Mouse (Mus musculus) MEL (cell line): ENCODE data around the gene Aoc1. TPM values are rescaled to one million over a fixed set of nuclear protein-coding genes. Genes with fewer than 3 reads are reported as not detected.

Experiments used
- DNase-seq: peaks from one replicate; pipeline ENCODE4 v3.0.0; 2011; ENCODE audit warnings: low read depth, low spot score
- H3K27ac ChIP-seq: 2 replicates; pipeline ENCODE4 v1.5.1; 2012; ENCODE audit warnings: low read depth, mild to moderate bottlenecking, control low read depth, low read length, moderate library complexity; ENCODE audit not compliant: control insufficient read depth
- H3K27me3 ChIP-seq, 2 experiments: fragments of 150-350 bp in 1 of 2; sonication (generic) in 1 of 2; 2 replicates each; pipeline ENCODE4 v1.6.1; 2012; ENCODE audit warnings: low read length in 2 of 2, mild to moderate bottlenecking in 2 of 2, improper control_type of control experiment in 1 of 2, moderate library complexity in 1 of 2; ENCODE audit not compliant: insufficient read depth in 2 of 2, control insufficient read depth in 1 of 2
- H3K36me3 ChIP-seq, 2 experiments: 2 replicates each; pipeline ENCODE4 v1.6.1; 2012 to 2014; ENCODE audit warnings: low read length in 2 of 2, improper control_type of control experiment in 1 of 2, inconsistent platforms in 1 of 2, mild to moderate bottlenecking in 1 of 2; ENCODE audit not compliant: insufficient read depth in 2 of 2, control insufficient read depth in 1 of 2
- H3K4me1 ChIP-seq, 2 experiments: fragments of 150-350 bp in 1 of 2; sonication (generic) in 1 of 2; 2 replicates each; pipeline ENCODE4 v1.6.1; 2012; ENCODE audit warnings: low read length in 2 of 2, improper control_type of control experiment in 1 of 2, mild to moderate bottlenecking in 1 of 2; ENCODE audit not compliant: insufficient read depth in 2 of 2, control insufficient read depth in 1 of 2
- H3K4me3 ChIP-seq, 2 experiments: fragments of 150-350 bp in 1 of 2; sonication (generic) in 1 of 2; 2 replicates each; pipeline ENCODE4 v1.5.1; 2012; ENCODE audit warnings: low read depth in 2 of 2, low read length in 2 of 2, mild to moderate bottlenecking in 2 of 2, moderate library complexity in 2 of 2, control low read depth in 1 of 2, improper control_type of control experiment in 1 of 2; ENCODE audit not compliant: control insufficient read depth in 1 of 2, insufficient read depth in 1 of 2
- H3K79me2 ChIP-seq: 2 replicates; pipeline ENCODE4 v1.6.1; 2012; ENCODE audit warnings: mild to moderate bottlenecking, low read length, moderate library complexity; ENCODE audit not compliant: control insufficient read depth, poor library complexity, insufficient read depth
- H3K9ac ChIP-seq: 2 replicates; pipeline ENCODE4 v1.6.1; 2012; ENCODE audit warnings: low read depth, mild to moderate bottlenecking, control low read depth, low read length, moderate library complexity; ENCODE audit not compliant: control insufficient read depth, poor library complexity, severe bottlenecking
- H3K9me3 ChIP-seq: fragments of 150-350 bp; sonication (generic); replicated peaks from 2 replicates; pipeline ENCODE4 v1.6.1; 2012; ENCODE audit warnings: mild to moderate bottlenecking, low read length, improper control_type of control experiment, moderate library complexity; ENCODE audit not compliant: insufficient read depth
- CHD1 ChIP-seq: IDR thresholded peaks from 2 replicates; pipeline ENCODE4 v1.6.1; 2012; ENCODE audit warnings: low read depth, mild to moderate bottlenecking, inconsistent platforms, low read length, improper control_type of control experiment
- CHD2 ChIP-seq: IDR thresholded peaks from 2 replicates; pipeline ENCODE4 v1.6.1; 2011; ENCODE audit warnings: low read length, improper control_type of control experiment
- CTCF ChIP-seq, 3 experiments: IDR thresholded peaks in 2 of 3; conservative IDR thresholded peaks in 1 of 3; 2 replicates each; pipeline ENCODE4 v1.5.1; 2011 to 2012; ENCODE audit warnings: low read length in 3 of 3, low read depth in 2 of 3, mild to moderate bottlenecking in 2 of 3, improper control_type of control experiment in 1 of 3, inconsistent platforms in 1 of 3, mixed read lengths in 1 of 3, moderate library complexity in 1 of 3; ENCODE audit not compliant: control insufficient read depth in 1 of 3, insufficient read depth in 1 of 3, poor library complexity in 1 of 3, severe bottlenecking in 1 of 3
- EP300 ChIP-seq, 2 experiments: IDR thresholded peaks; 2 replicates each; pipeline ENCODE4 v1.6.1; 2011; ENCODE audit warnings: improper control_type of control experiment in 2 of 2, low read length in 2 of 2, low read depth in 1 of 2, mild to moderate bottlenecking in 1 of 2
- GATA1 ChIP-seq: IDR thresholded peaks from 2 replicates; pipeline ENCODE4 v1.6.1; 2011; ENCODE audit warnings: low read depth, low read length, improper control_type of control experiment
- HCFC1 ChIP-seq: IDR thresholded peaks from 2 replicates; pipeline ENCODE4 v1.6.1; 2012; ENCODE audit warnings: low read depth, mild to moderate bottlenecking, inconsistent platforms, low read length, improper control_type of control experiment, moderate library complexity
- MYC ChIP-seq: IDR thresholded peaks from 2 replicates; pipeline ENCODE4 v1.6.1; 2011; ENCODE audit warnings: low read depth, mild to moderate bottlenecking, low read length, improper control_type of control experiment, moderate library complexity
- NRF1 ChIP-seq: IDR thresholded peaks from 2 replicates; pipeline ENCODE4 v1.6.1; 2014; ENCODE audit warnings: low read depth, mild to moderate bottlenecking, inconsistent platforms, low read length, improper control_type of control experiment, moderate library complexity; ENCODE audit not compliant: poor library complexity, insufficient read depth, severe bottlenecking
- POLR2AphosphoS5 ChIP-seq: IDR thresholded peaks from 2 replicates; pipeline ENCODE4 v1.6.1; 2012; ENCODE audit warnings: low read depth, borderline replicate concordance, mild to moderate bottlenecking, inconsistent platforms, low read length, moderate library complexity, mixed read lengths
- RCOR1 ChIP-seq: IDR thresholded peaks from 2 replicates; pipeline ENCODE4 v1.6.1; 2012; ENCODE audit warnings: low read depth, mild to moderate bottlenecking, inconsistent platforms, low read length, improper control_type of control experiment
- TBP ChIP-seq: IDR thresholded peaks from 2 replicates; pipeline ENCODE4 v1.8.0; 2011; ENCODE audit warnings: low read depth, low read length, improper control_type of control experiment
- ZNF384 ChIP-seq: IDR thresholded peaks from 2 replicates; pipeline ENCODE4 v1.6.1; 2012; ENCODE audit warnings: low read depth, mild to moderate bottlenecking, inconsistent platforms, low read length, improper control_type of control experiment
- polyA plus RNA-seq, 2 experiments: library from polyadenylated mRNA; stranded (reverse) in 1 of 2; unstranded in 1 of 2; fragments of >175 nt in 1 of 2; fragments of >200 nt in 1 of 2; gene quantifications; 2 replicates each; pipeline versions ENCODE4 v1.2.1 to v1.2.4; 2012; ENCODE audit warnings: low replicate concordance in 2 of 2, low read depth in 1 of 2; ENCODE audit not compliant: insufficient read length in 2 of 2, insufficient read depth in 1 of 2, missing spikeins in 1 of 2
- total RNA-seq: library from RNA; depleted of rRNA; stranded (reverse); fragments of 300-350 nt; gene quantifications from 2 replicates; pipeline ENCODE4 v1.2.3, GENCODE M21; 2012

Aoc1 gene
- total and polyA plus RNA-seq, 3 experiments: not detected

- H3K27me3 ChIP-seq: no peaks in the 10 kb centered on the region
- no peak overlapping the region for H3K27ac ChIP-seq
- no peaks in the 10 kb centered on the region for H3K36me3 ChIP-seq
- no peak for TF ChIP-seq POLR2AphosphoS5
- TF ChIP-seq RCOR1: no peak
- TF ChIP-seq CTCF (IDR thresholded peaks at IDR 0.05 in 2 of 3, conservative IDR thresholded peaks at IDR 0.05 in 1 of 3; ENCODE audit: control insufficient read depth in 1 of 3, insufficient read depth in 1 of 3, low read depth in 2 of 3, low read length in 3 of 3, poor library complexity in 1 of 3, severe bottlenecking in 1 of 3): no peak
- TF ChIP-seq GATA1: no peak
- TF ChIP-seq TBP: no peak
- no peak for TF ChIP-seq CHD2
- no peaks in the 10 kb centered on the region for H3K9me3 ChIP-seq
- no peaks in the 10 kb centered on the region for H3K79me2 ChIP-seq
- DNase-seq: no peak
- no peak overlapping the region for H3K4me3 ChIP-seq
- H3K4me1 ChIP-seq: no peaks in the 10 kb centered on the region
- no peak overlapping the region for H3K9ac ChIP-seq
Observed at GRCm38 (mm10) chr6:48902511-48903406, 30.1 kb downstream of the Aoc1 start.

GRCm38 (mm10) chr6:48903437-48903836, 30.7 kb downstream of the Aoc1 start:
- Histone ChIP-seq H3K36me3 (no peaks in the 10 kb centered on the region), H3K27ac (no peak overlapping the region), H3K27me3 (no peaks in the 10 kb centered on the region), H3K4me3 (no peak overlapping the region), H3K4me1 (no peaks in the 10 kb centered on the region), H3K9me3 (no peaks in the 10 kb centered on the region), H3K79me2 (no peaks in the 10 kb centered on the region), H3K9ac (no peak overlapping the region)
- TF ChIP-seq GATA1 (no peak), MYC (no peak)
- no peak for DNase-seq

- H3K9me3 ChIP-seq: no peaks in the 10 kb centered on the region
- no peaks in the 10 kb centered on the region for H3K79me2 ChIP-seq
- TF ChIP-seq GATA1 (no peak), ZNF384 (no peak), EP300 (IDR thresholded peaks at IDR 0.05; ENCODE audit: low read depth in 1 of 2, low read length in 2 of 2) (no peak), HCFC1 (no peak), CHD1 (no peak), TBP (no peak), NRF1 (no peak)
- H3K27me3 ChIP-seq: no peaks in the 10 kb centered on the region
- DNase-seq: no peak
- no peaks in the 10 kb centered on the region for H3K4me1 ChIP-seq
- no peak overlapping the region for H3K27ac ChIP-seq
- H3K36me3 ChIP-seq: no peaks in the 10 kb centered on the region
- no peak overlapping the region for H3K4me3 ChIP-seq
- no peak overlapping the region for H3K9ac ChIP-seq
Observed at GRCm38 (mm10) chr6:48905606-48906005, 32.9 kb downstream of the Aoc1 start.
